Mouse (Mus musculus) megakaryocyte, embryonic 14.5 days (primary cell): ENCODE data around the gene Nek5. TPM values are rescaled to one million over a fixed set of nuclear protein-coding genes. Genes with fewer than 3 reads are reported as not detected.
"Not testable (repeated sequence)": the region's sequence is repeated elsewhere in the genome, so short reads cannot be mapped to it uniquely, and the experiment has no call there.

Source experiments
- H3K27me3 ChIP-seq: replicated peaks from 2 replicates; pipeline ENCODE3; 2012; ENCODE audit warnings: inconsistent platforms
- H3K36me3 ChIP-seq: replicated peaks from 2 replicates; pipeline ENCODE3; 2012; ENCODE audit warnings: low read length, inconsistent platforms, mixed read lengths
- H3K4me1 ChIP-seq: 2 replicates; pipeline ENCODE4 v1.6.1; 2012; ENCODE audit warnings: inconsistent platforms
- H3K4me3 ChIP-seq: replicated peaks from 2 replicates; pipeline ENCODE3; 2012; ENCODE audit warnings: moderate library complexity, mild to moderate bottlenecking, inconsistent platforms
- H3K9me3 ChIP-seq: 2 replicates; pipeline ENCODE4 v1.6.1; 2012; ENCODE audit warnings: inconsistent platforms
- FLI1 ChIP-seq: IDR thresholded peaks from 2 replicates; pipeline ENCODE4 v1.6.1; 2012; ENCODE audit warnings: low read length, inconsistent platforms, mixed read lengths
- GATA1 ChIP-seq: IDR thresholded peaks from 3 replicates; pipeline ENCODE4 v1.6.1; 2012; ENCODE audit warnings: mixed read lengths, low read length, inconsistent platforms, borderline replicate concordance
- polyA plus RNA-seq: library from polyadenylated mRNA; stranded (reverse); fragments of >175 nt; gene quantifications from 2 replicates; pipeline ENCODE4 v1.2.3, GENCODE M21; 2012; ENCODE audit warnings: low replicate concordance; ENCODE audit not compliant: insufficient read depth

Gene Nek5
- polyA plus RNA-seq, 1 experiment = not detected

- no peaks in the 10 kb centered on the region for H3K4me1 ChIP-seq
- no peaks in the 10 kb centered on the region for H3K36me3 ChIP-seq
Observed at GRCm38 (mm10) chr8:22147706-22148366, 23.0 kb upstream of the Nek5 start.

DNA sequence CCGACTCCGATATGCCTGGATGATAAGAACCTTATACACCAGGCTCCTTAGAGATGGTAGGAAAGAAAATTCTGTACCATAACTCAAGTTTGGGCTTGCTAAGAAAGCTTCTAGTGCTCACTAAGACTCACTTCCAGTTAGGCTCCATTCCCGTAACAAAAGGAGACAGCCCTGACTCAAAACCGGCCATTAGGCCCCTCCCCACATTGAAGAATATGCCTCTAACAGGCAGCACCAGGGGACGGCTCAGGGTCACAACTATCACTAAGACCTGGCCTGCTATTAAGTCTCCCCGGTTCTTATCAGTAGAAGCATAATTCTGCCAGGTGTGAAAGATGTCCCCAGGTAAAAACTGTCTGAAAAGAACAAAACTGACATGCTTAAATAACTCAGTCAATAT, 21.0 kb upstream of the Nek5 start:
- TF ChIP-seq FLI1 = no peak
- no peak for TF ChIP-seq GATA1
- no peaks in the 10 kb centered on the region; the same call in 1 of the 2 replicates for H3K9me3 ChIP-seq
- H3K27me3 ChIP-seq = no peaks in the 10 kb centered on the region
- H3K4me3 ChIP-seq = no peak overlapping the region
- no peaks in the 10 kb centered on the region for H3K4me1 ChIP-seq
- H3K36me3 ChIP-seq = no peaks in the 10 kb centered on the region

More at GRCm38 (mm10) chr8:22147706-22148366, 23.0 kb upstream of the Nek5 start:
- Histone ChIP-seq H3K4me3 (no peak overlapping the region), H3K27me3 (no peaks in the 10 kb centered on the region), H3K9me3 (no peaks in the 10 kb centered on the region)
- TF ChIP-seq GATA1 (no peak), FLI1 (no peak)

- Histone ChIP-seq H3K4me1 (no peaks in the 10 kb centered on the region), H3K9me3 (peaks cover 2% of the 10 kb centered on the region; the same call in 1 of the 2 replicates), H3K27me3 (no peaks in the 10 kb centered on the region), H3K36me3 (no peaks in the 10 kb centered on the region), H3K4me3 (no peak overlapping the region)
- TF ChIP-seq FLI1 (no peak), GATA1 (no peak)
Observed at GRCm38 (mm10) chr8:22143764-22144491, 19.1 kb upstream of the Nek5 start.

- Histone ChIP-seq H3K36me3 (no peaks in the 10 kb centered on the region), H3K4me1 (no peaks in the 10 kb centered on the region), H3K9me3 (peaks cover 2% of the 10 kb centered on the region; the same call in 1 of the 2 replicates), H3K4me3 (no peak overlapping the region), H3K27me3 (no peaks in the 10 kb centered on the region)
- TF ChIP-seq FLI1 (no peak), GATA1 (no peak)
Observed at GRCm38 (mm10) chr8:22142592-22142991, 17.7 kb upstream of the Nek5 start.

- H3K4me3 ChIP-seq = no peak overlapping the region
- H3K9me3 ChIP-seq = peaks cover 2% of the 10 kb centered on the region; the same call in 1 of the 2 replicates
- H3K4me1 ChIP-seq = no peaks in the 10 kb centered on the region
- no peak for TF ChIP-seq FLI1
- no peak for TF ChIP-seq GATA1
- H3K36me3 ChIP-seq = no peaks in the 10 kb centered on the region
- no peaks in the 10 kb centered on the region for H3K27me3 ChIP-seq
Observed at GRCm38 (mm10) chr8:22141836-22142385, 17.1 kb upstream of the Nek5 start.

GRCm38 (mm10) chr8:22136462-22136861, 11.6 kb upstream of the Nek5 start:
- not testable (repeated sequence) for H3K36me3 ChIP-seq, H3K9me3 ChIP-seq, H3K4me1 ChIP-seq, H3K27me3 ChIP-seq, H3K4me3 ChIP-seq

DNA sequence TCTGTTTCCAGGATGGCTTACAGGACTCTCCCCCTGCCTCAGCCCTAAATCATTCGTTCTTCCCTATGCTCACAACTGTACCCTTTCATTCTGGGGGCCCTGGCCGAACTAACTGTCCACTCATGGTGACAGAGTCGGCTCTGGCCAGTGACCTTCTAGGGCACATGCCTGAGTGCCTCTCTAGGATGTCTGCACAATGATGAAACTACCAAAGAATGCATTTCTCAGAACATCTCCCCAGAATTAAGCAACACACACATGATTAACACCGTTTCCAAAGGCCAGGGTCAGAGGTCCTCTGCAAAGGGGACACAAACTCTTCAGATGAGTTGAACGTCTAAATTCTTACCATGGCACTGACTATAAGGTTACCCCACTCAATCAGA, 9.9 kb upstream of the Nek5 start:
- Histone ChIP-seq H3K27me3 (no peaks in the 10 kb centered on the region), H3K36me3 (no peaks in the 10 kb centered on the region), H3K4me3 (no peak overlapping the region), H3K9me3 (no peaks in the 10 kb centered on the region), H3K4me1 (no peaks in the 10 kb centered on the region)
- TF ChIP-seq GATA1 = no peak
- TF ChIP-seq FLI1 = no peak

GRCm38 (mm10) chr8:22134078-22134749, 9.4 kb upstream of the Nek5 start:
- Histone ChIP-seq H3K36me3 (no peaks in the 10 kb centered on the region), H3K9me3 (no peaks in the 10 kb centered on the region), H3K4me3 (no peak overlapping the region), H3K4me1 (no peaks in the 10 kb centered on the region), H3K27me3 (no peaks in the 10 kb centered on the region)
- no peak for TF ChIP-seq GATA1
- no peak for TF ChIP-seq FLI1

DNA sequence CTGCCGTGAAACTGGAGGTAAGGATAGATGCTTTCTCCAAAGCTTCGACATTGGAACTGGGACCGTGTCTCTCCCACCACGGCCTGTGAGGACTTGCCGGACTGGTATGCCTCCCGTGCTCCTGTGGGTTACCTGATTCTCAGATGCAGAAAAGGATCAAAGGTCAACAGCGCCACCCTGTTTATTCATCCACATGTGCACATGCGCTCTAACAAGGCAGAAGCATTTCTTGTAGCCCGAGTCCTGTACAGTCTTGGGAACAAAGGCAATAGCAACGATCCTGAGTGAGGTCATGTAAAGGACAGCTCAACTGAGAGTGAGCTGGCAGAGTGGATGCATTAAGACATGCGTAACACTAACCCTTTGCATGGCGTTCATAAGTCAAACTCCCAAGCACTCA, 7.2 kb upstream of the Nek5 start:
- no peak overlapping the region for H3K4me3 ChIP-seq
- no peaks in the 10 kb centered on the region for H3K4me1 ChIP-seq
- no peaks in the 10 kb centered on the region for H3K36me3 ChIP-seq
- no peaks in the 10 kb centered on the region for H3K9me3 ChIP-seq
- TF ChIP-seq GATA1 = no peak
- no peak for TF ChIP-seq FLI1
- no peaks in the 10 kb centered on the region for H3K27me3 ChIP-seq

GRCm38 (mm10) chr8:22107020-22107419, 17.8 kb downstream of the Nek5 start:
- TF ChIP-seq GATA1 (no peak), FLI1 (no peak)
- H3K27me3 ChIP-seq = no peaks in the 10 kb centered on the region
- H3K36me3 ChIP-seq = no peaks in the 10 kb centered on the region
- H3K9me3 ChIP-seq = no peaks in the 10 kb centered on the region
- no peak overlapping the region for H3K4me3 ChIP-seq
- no peaks in the 10 kb centered on the region for H3K4me1 ChIP-seq
